Mouse (Mus musculus): ENCODE measurements around the gene Sspo.

Gene Sspo

GRCm38 (mm10) chr6:48447929-48448328 lies at the start of gene Sspo:
Gene Sspo, plus strand, starts transcription at chr6:48448229.
- no peak for DNase-seq (ENCODE audit: low spot score in 2 of 2)

- peak in 1 of 2 experiments; percentile 21 for DNase-seq (ENCODE audit: low spot score in 2 of 2)
Observed at GRCm38 (mm10) chr6:48399906-48400305, 48.1 kb upstream of the Sspo start.

- no peak for DNase-seq (ENCODE audit: low spot score in 2 of 2)
Observed at GRCm38 (mm10) chr6:48404071-48404470, 44.0 kb upstream of the Sspo start.

DNA sequence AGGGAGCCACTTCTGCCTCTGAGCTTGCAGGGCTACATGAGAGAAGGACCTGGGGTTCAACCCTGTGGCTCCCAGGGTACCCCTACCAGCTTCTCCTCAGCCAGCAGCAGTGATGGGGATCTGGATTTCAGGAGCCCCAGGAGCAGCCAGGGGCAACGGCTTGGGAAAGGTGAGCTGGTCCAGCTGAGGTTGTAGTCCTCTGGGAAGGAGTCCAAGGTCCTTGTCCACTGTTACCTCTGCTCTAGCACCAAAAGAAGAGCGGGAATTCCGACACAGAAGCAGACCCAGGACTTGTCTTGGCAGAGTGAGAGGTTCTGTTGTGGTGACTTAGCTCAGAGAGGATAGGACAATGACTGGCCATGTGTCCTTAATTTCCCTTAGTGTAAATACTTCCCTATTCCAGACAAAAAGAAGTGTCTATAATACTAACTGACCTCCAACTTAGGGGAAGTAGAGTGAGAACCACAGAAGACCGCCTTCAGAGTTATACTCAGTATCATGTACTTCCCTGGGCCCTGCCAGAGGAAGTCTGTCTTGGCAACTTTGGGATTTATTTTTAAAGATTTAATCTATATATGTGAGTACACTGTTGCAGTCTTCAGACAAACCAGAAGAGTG lies 38.2 kb upstream of the Sspo start:
- no peak for DNase-seq (ENCODE audit: low spot score in 2 of 2)

GRCm38 (mm10) chr6:48410551-48410950 lies 37.5 kb upstream of the Sspo start:
- no peak for DNase-seq (ENCODE audit: low spot score in 2 of 2)

DNA sequence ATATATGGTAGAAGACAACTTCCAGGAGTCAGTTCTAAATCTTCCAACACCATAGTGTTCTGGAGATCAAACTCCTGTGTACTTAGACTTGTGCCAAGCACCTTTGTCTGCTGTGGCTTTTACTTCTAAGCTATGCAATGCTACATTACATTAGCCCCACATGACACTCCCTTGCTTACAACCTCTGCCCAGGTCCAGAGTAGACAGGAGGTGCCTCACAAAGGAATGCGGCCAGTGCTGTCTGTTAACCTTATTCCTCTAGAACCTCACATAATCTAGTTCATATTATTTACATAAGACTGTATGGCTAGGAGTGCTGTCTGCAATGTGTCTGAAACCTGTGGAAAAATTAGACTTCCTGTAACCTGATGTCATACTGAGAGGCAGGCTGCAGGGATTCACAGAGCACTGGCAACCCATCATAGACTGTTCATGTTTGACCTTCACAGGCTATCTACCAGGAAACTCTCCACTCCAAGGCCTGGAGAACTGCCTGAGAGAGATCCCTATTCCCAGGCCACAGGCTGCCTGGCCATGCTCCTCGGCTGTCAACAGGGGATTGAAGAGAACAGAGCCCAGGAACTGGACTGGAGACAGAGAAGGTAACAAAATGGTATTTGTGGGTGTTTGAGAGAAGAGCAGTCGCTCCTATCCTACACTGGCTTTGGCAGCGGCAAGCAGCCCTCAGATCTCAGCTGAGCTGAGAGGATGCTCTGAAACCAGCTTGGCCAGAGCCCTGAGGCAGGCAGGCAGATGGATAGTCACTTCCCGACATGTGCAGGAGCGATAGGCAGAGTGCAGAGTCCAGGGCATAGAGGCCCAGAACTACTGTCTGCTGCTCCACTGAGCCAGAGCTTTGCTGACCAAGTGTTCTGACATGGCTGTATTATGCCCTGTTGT lies 36.6 kb upstream of the Sspo start:
- no peak for DNase-seq (ENCODE audit: low spot score in 2 of 2)

DNA sequence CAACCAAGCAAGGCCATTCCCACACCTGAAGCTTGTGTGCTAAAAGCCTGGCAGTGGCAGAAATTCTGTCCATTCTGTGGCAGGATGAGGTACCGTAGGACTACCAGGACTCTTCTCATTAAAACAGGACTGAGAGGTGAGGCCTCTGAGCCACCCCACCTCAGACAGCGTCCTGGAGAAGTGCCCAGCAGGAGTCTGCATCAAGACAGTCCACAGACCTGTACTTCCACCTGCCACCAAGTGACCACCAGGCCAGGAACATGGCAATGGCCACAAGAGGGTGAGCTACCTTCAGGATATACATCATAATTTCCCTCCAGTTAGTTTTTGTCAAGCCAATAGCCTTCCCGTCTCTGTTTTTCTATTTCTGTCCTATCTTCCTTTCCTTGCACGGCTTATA lies 35.9 kb upstream of the Sspo start:
- DNase-seq (ENCODE audit: low spot score in 2 of 2), result no peak

- DNase-seq (ENCODE audit: low spot score in 2 of 2), result no peak
Observed at GRCm38 (mm10) chr6:48412662-48413061, 35.4 kb upstream of the Sspo start.

GRCm38 (mm10) chr6:48413081-48413480 lies 34.9 kb upstream of the Sspo start:
- DNase-seq (ENCODE audit: low spot score in 2 of 2), result no peak

DNA sequence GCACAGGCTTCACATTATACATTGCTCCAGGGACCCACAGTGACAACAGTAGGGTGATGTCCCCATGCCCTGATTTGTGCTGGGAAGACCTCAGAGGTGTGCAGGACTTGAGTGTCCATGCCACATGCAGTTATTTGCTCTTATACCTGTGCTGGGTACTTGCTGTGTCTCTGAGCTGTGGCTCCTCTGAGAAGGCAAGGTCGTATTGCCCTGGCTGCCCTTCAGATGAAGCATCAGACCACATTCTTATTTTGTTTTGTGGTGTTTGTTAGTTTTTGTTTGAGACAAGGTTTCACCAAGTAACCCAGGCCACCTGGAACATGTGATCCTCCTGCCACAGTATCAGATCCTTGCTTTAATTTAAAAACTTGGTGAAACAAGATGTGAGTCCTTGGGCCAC lies 33.1 kb upstream of the Sspo start:
- no peak for DNase-seq (ENCODE audit: low spot score in 2 of 2)

DNA sequence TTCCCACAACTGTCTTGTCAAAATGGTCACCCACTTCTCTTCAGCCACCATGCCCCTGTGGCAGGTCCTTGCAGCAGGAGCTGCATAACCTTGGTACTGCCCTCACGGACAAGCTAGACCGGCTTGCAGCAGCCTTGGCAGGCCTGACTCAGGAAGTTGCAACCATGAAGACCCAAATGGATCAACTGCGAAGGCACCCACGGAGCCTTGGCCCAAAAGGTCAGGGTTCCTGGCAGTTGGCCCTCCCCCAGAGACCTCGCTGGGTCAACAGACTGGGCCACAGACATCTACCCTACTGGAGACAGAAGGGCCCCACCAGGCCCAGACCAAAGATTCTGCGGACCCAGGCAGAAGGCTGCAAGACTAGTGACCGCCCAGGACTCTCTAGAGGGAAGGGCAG lies 32.4 kb upstream of the Sspo start:
- DNase-seq (ENCODE audit: low spot score in 2 of 2), result no peak

GRCm38 (mm10) chr6:48416486-48416885 lies 31.5 kb upstream of the Sspo start:
- DNase-seq (ENCODE audit: low spot score in 2 of 2), result no peak

DNA sequence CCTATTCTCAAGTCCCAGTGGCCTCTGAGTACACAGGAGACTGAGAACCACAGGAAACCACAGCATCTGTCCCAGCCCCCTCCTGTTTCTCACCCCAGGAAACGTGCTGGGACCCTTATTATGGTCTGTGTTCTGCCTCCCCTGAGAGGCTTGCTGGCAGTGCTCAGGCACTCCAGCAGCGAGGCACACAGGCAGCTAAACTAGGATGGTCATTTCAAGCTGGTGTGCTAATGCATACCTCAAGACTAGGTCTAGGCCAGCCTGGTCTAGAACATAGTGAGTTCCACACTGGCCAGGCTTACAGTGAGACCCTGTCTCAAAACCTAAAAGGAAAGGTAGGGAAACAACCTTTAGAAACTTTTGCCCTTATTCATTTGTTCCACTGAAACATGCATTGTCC lies 27.4 kb upstream of the Sspo start:
- DNase-seq (ENCODE audit: low spot score in 2 of 2), result no peak

DNA sequence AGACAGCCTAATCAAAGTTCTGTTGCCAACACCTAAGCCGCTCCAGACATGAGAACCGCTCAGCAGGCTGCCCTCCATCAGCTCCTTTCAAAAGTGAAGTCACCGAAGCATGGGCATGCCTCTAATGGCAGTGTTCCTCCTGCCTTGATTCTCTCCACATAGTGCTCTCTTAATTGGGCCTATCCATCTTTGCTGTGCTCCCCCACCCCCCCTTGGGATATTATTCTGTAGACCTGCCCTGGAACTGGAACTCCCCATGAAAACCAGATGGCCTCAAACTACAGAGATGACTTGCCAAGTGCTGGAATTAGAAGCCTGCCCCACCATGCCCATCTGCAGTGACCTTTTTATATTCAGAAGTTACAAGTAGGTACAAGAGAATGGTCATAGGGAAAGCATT lies 24.7 kb upstream of the Sspo start:
- DNase-seq (ENCODE audit: low spot score in 2 of 2), result no peak

GRCm38 (mm10) chr6:48424074-48424473 lies 24.0 kb upstream of the Sspo start:
- DNase-seq (ENCODE audit: low spot score in 2 of 2), result no peak

- DNase-seq (ENCODE audit: low spot score in 2 of 2), result no peak
Observed at GRCm38 (mm10) chr6:48426956-48427355, 21.1 kb upstream of the Sspo start.

- no peak for DNase-seq (ENCODE audit: low spot score in 2 of 2)
Observed at GRCm38 (mm10) chr6:48428769-48429557, 19.1 kb upstream of the Sspo start.

DNA sequence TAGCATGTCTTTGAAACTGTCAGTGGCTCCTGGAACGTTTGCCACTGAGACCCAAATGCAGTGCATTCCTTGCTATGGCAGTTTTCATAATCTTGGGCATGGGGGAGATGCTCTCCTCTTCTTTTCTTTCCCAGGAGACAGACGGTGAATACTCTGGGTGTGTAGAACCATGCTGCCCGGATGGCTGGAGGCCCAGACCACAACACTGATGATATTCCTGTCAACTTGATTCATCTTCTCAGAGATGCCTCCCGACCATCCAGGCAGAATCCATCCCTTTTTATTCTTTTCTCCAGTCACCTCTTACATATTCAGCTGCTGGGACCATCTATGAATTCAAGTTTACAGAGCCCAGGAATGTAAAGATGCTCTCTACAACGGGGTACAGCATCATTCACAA lies 17.3 kb upstream of the Sspo start:
- DNase-seq (ENCODE audit: low spot score in 2 of 2), result no peak

DNA sequence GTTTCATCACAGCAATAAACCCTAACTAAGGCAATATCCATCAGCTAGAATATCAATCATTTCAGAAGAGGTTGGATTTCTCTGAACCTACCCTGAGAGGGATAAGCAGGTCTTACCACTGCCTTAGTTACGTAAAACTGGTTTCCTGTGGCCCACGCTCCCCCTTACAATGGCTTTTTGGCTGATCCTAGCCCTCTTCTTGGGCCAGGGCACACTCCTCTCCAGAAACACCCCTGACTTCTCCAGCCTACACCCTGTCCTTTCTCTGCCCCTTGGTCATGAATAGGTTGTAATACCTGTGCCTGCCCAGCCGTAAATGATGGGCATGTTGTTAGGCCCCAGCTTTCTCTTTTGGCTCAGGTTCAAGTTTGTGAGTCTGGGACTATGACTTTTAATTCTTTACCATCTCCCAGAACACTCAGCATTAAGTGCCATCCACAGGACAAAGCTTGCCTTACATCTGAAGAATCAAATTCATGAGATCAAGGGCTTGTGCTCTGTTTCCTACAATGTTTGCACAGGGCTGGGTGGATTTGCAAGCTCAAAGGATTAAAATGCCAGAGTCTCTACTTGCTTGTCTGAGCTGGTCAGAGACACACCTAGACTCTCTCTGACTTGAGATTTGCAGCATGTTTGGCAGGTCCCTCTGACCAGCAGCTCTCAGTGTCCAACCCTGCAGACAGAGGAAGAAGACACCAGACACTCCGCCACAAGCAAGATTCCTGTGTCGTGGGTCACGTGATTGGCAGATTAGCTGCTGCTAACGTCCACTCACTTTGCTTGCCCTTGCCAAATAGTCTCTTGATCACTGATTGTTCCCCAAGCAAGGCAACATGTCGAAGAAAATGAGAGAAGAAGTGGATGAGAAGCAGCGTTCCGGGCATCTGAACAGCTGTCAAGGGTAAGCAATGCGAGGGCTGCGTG lies 14.9 kb upstream of the Sspo start:
- no peak for DNase-seq (ENCODE audit: low spot score in 2 of 2)

DNA sequence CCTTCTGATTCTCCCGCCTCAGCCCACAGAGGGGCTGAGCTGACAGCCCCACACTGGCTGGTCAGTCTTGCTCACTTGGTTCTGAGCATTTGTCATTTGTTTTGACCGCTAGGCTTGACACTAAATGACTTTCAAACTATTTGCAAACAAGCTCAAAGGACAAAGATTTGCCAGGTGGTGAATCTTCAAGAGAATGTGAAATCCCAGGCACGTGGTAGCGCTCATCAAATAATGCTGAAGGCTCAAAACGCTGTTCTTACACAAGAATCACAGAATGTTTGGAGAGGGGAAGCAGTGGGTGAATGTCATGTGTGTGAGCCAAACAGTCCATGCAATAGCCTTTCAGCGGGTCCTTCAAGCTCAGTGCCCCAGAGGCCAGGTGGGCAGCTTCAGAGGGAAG lies 13.4 kb upstream of the Sspo start:
- no peak for DNase-seq (ENCODE audit: low spot score in 2 of 2)

GRCm38 (mm10) chr6:48435111-48435510 lies 12.9 kb upstream of the Sspo start:
- no peak for DNase-seq (ENCODE audit: low spot score in 2 of 2)
